Mouse (Mus musculus): ENCODE measurements at regions not wholly inside any gene's neighbourhood (a gene's known extent, or its start where the extent isn't known, plus 50 kb on each side); places are given as distances from the start of the nearest gene placed in this dataset.

GRCm38 (mm10) chr11:22617204-22617874, 105.5 kb downstream of the Tmem17 start:
- peak; percentile 72 to 83 for DNase-seq (ENCODE audit: low spot score in 2 of 2)

- DNase-seq (ENCODE audit: low spot score in 2 of 2), result no peak
Observed at GRCm38 (mm10) chr11:22620912-22621705, 109.2 kb downstream of the Tmem17 start.

- DNase-seq (ENCODE audit: low spot score in 2 of 2), result no peak
Observed at GRCm38 (mm10) chr11:22621868-22622267, 110.0 kb downstream of the Tmem17 start.

GRCm38 (mm10) chr11:22622496-22622997, 110.7 kb downstream of the Tmem17 start:
- no peak for DNase-seq (ENCODE audit: low spot score in 2 of 2)

- no peak for DNase-seq (ENCODE audit: low spot score in 2 of 2)
Observed at GRCm38 (mm10) chr11:22626407-22626806, 114.5 kb downstream of the Tmem17 start.

- DNase-seq (ENCODE audit: low spot score in 2 of 2), result no peak
Observed at GRCm38 (mm10) chr11:22628497-22628896, 116.6 kb downstream of the Tmem17 start.

- no peak for DNase-seq (ENCODE audit: low spot score in 2 of 2)
Observed at GRCm38 (mm10) chr11:22628979-22629378, 117.1 kb downstream of the Tmem17 start.

GRCm38 (mm10) chr11:22629581-22629980, 117.7 kb downstream of the Tmem17 start:
- no peak for DNase-seq (ENCODE audit: low spot score in 2 of 2)

- no peak for DNase-seq (ENCODE audit: low spot score in 2 of 2)
Observed at GRCm38 (mm10) chr11:22629991-22630390, 118.1 kb downstream of the Tmem17 start.

- DNase-seq (ENCODE audit: low spot score in 2 of 2), result no peak
Observed at GRCm38 (mm10) chr11:22630982-22631381, 119.1 kb downstream of the Tmem17 start.

GRCm38 (mm10) chr11:22631606-22632313, 119.9 kb downstream of the Tmem17 start:
- no peak for DNase-seq (ENCODE audit: low spot score in 2 of 2)

- DNase-seq (ENCODE audit: low spot score in 2 of 2), result no peak
Observed at GRCm38 (mm10) chr11:22632314-22632700, 120.4 kb downstream of the Tmem17 start.

GRCm38 (mm10) chr11:22632988-22633387, 121.1 kb downstream of the Tmem17 start:
- DNase-seq (ENCODE audit: low spot score in 2 of 2), result no peak

GRCm38 (mm10) chr11:22633961-22634360, 122.1 kb downstream of the Tmem17 start:
- DNase-seq (ENCODE audit: low spot score in 2 of 2), result no peak

- no peak for DNase-seq (ENCODE audit: low spot score in 2 of 2)
Observed at GRCm38 (mm10) chr11:22635021-22635420, 123.1 kb downstream of the Tmem17 start.

- no peak for DNase-seq (ENCODE audit: low spot score in 2 of 2)
Observed at GRCm38 (mm10) chr11:22636321-22636720, 124.4 kb downstream of the Tmem17 start.

GRCm38 (mm10) chr11:22636761-22637557, 125.1 kb downstream of the Tmem17 start:
- DNase-seq (ENCODE audit: low spot score in 2 of 2), result no peak

GRCm38 (mm10) chr11:22638171-22638570, 126.3 kb downstream of the Tmem17 start:
- DNase-seq (ENCODE audit: low spot score in 2 of 2), result no peak

GRCm38 (mm10) chr11:22638700-22639099, 126.8 kb downstream of the Tmem17 start:
- DNase-seq (ENCODE audit: low spot score in 2 of 2), result no peak

GRCm38 (mm10) chr11:22640371-22640990, 128.6 kb downstream of the Tmem17 start:
- no peak for DNase-seq (ENCODE audit: low spot score in 2 of 2)

- no peak for DNase-seq (ENCODE audit: low spot score in 2 of 2)
Observed at GRCm38 (mm10) chr11:22641450-22641849, 129.6 kb downstream of the Tmem17 start.
